Mouse (Mus musculus) heart, adult 2 months (tissue): ENCODE data around the gene Ache.

Source experiments
- CTCF ChIP-seq: fragments of 200-600 bp; IDR thresholded peaks from 2 replicates; pipeline ENCODE4 v1.8.1; 2022; ENCODE audit warnings: antibody characterized with exemption, mild to moderate bottlenecking, moderate library complexity
- EP300 ChIP-seq: fragments of 200-500 bp; IDR thresholded peaks from 2 replicates; pipeline ENCODE4 v1.6.1; 2011; ENCODE audit warnings: low read depth, low read length, control low read depth; ENCODE audit not compliant: insufficient read depth
- POLR2A ChIP-seq: fragments of 200-500 bp; IDR thresholded peaks from 2 replicates; pipeline ENCODE4 v1.6.1; 2011; ENCODE audit warnings: mild to moderate bottlenecking, low read depth, low read length, control low read depth; ENCODE audit not compliant: insufficient read depth

GRCm38 (mm10) chr5:137277360-137278342, 9.7 kb upstream of the Ache start:
- TF ChIP-seq POLR2A (no peak), CTCF (peak; percentile 68), EP300 (no peak)
